Mouse (Mus musculus) heart, adult 2 months (tissue): ENCODE measurements around the gene Smbd1.

Experiments
- CTCF ChIP-seq: fragments of 200-600 bp; IDR thresholded peaks from 2 replicates; pipeline ENCODE4 v1.8.1; 2022; ENCODE audit warnings: antibody characterized with exemption, mild to moderate bottlenecking, moderate library complexity
- EP300 ChIP-seq: fragments of 200-500 bp; IDR thresholded peaks from 2 replicates; pipeline ENCODE4 v1.6.1; 2011; ENCODE audit warnings: low read depth, low read length, control low read depth; ENCODE audit not compliant: insufficient read depth
- POLR2A ChIP-seq: fragments of 200-500 bp; IDR thresholded peaks from 2 replicates; pipeline ENCODE4 v1.6.1; 2011; ENCODE audit warnings: mild to moderate bottlenecking, low read depth, low read length, control low read depth; ENCODE audit not compliant: insufficient read depth

- TF ChIP-seq CTCF (no peak), POLR2A (no peak), EP300 (no peak)
Measured at GRCm38 (mm10) chr16:32815160-32815605, 4.9 kb upstream of the Smbd1 start.
